Mouse (Mus musculus): Measurements from ENCODE around the gene Akap13. TPM values are rescaled to one million over a fixed set of nuclear protein-coding genes. Genes with fewer than 3 reads are reported as not detected.
A peak's percentile ranks its signal among the peaks of the same experiment; 100 is the strongest.
"Not testable (repeated sequence)": the region's sequence is repeated elsewhere in the genome, so short reads cannot be mapped to it uniquely, and the experiment has no call there.

Gene Akap13
- polyA plus RNA-seq, 1 experiment from 2014 or later: 52.9 TPM

DNA sequence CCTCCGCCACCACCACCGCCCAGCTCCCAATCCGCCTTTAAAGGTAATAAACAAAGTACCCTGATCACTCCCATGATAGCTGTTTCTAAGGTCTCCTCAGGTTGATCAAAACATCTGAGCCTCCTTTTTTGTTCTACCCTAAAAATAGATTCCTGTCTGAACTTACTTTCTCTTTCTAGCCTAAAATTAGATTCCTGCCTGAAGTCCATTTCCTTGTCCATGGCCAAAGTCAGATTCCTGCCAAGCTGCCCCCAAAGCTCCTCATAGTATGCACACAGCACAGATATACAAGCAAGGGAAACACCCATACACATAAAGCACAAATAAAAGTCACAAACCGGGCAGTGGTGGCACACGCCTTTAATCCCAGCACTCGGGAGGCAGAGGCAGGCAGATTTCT, 334.4 kb downstream of the Akap13 start:
- H3K9me3 ChIP-seq (ENCODE audit: low read length): no peaks in the 10 kb centered on the region
- no peaks in the 10 kb centered on the region for H3K36me3 ChIP-seq (ENCODE audit: insufficient read depth, low read length)
- ATAC-seq (no peak), DNase-seq (ENCODE audit: low spot score) (no peak)
- H3K27me3 ChIP-seq (replicated peaks; ENCODE audit: insufficient read depth, low read length): no peaks in the 10 kb centered on the region
- 92% methylated on average over 6 of the region's 6 CpGs for WGBS
- TF ChIP-seq CTCF (IDR thresholded peaks at IDR 0.05): no peak
- no peak for TF ChIP-seq EP300 (IDR thresholded peaks at IDR 0.05)
- H3K4me1 ChIP-seq (ENCODE audit: insufficient read depth, low read depth, low read length): no peaks in the 10 kb centered on the region
- H3K4me3 ChIP-seq (ENCODE audit: low read depth, low read length): no peak overlapping the region
- H3K27ac ChIP-seq (ENCODE audit: low read length): no peak overlapping the region
- H3K4me2 ChIP-seq (replicated peaks; ENCODE audit: low read depth, low read length): no peak overlapping the region
- H3K9ac ChIP-seq (replicated peaks; ENCODE audit: low read depth): no peak overlapping the region

DNA sequence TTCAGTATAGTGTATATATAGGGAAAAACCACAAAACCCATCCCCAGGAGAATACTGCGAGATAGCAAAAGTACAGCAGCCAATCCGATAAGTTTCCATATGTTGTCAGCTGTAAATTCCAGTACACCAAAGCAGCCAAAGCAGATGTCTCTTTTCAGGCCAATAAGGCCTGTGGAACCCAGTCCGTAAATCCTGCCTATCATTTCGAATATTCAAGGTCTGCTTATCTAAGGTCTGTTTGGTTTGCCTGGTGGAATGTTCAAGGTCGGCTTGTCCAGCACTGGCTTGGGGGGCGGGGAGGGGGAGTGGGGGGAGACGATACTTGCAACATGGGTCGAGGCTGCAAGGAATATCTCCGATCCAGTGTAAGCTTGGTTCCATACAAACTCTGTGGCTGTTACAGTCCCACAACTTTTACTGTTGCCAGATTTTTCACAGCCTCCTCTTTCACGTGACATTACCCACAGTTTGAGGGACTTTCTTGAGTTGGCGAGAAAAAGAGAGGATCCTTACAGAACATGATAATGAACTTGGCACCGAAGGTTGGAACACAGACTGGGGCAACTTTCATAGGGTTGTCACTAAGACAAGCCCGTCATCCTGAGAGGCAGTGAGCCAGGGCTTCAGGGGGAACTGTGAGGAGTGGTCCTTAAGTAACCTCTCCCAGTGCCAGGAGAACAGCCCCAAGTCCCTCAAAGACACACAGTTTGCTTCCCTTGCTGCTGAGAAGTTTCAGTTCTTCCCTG, 335.9 kb downstream of the Akap13 start:
- H3K4me2 ChIP-seq (replicated peaks; ENCODE audit: low read depth, low read length); ATAC-seq: not testable (repeated sequence)

DNA sequence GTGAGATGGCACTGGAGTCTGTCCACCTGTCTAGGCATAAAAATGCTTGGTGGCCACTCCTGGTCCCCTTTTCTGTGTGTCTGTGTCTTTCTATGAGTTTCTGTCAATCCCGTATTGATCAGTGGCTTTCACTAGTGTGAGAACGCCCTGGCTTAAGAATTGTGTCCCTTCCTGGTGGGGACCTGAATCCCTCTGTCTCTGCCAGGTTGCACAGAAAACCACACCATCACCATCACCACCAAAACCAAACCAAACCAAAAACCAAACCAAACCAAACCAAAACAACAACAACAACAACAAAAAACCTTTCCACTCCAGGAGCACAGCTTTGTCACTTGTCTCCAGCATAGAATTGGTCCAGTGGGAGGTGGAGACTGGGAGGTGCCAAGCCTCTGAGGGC, 337.8 kb downstream of the Akap13 start:
- ATAC-seq: no peak
- H3K9ac ChIP-seq (replicated peaks; ENCODE audit: low read depth): no peak overlapping the region
- WGBS: 70% methylated on average over 2 of the region's 2 CpGs

More for the DNA sequence above, 335.9 kb downstream of the Akap13 start:
- not testable (repeated sequence) for H3K9me3 ChIP-seq (ENCODE audit: low read length); H3K27me3 ChIP-seq (replicated peaks; ENCODE audit: insufficient read depth, low read length); H3K4me3 ChIP-seq (ENCODE audit: low read depth, low read length); H3K27ac ChIP-seq (ENCODE audit: low read length); DNase-seq (ENCODE audit: low spot score); H3K36me3 ChIP-seq (ENCODE audit: insufficient read depth, low read length); H3K9ac ChIP-seq (replicated peaks; ENCODE audit: low read depth); H3K4me1 ChIP-seq (ENCODE audit: insufficient read depth, low read depth, low read length)
- WGBS: 55% methylated on average over 12 of the region's 13 CpGs

DNA sequence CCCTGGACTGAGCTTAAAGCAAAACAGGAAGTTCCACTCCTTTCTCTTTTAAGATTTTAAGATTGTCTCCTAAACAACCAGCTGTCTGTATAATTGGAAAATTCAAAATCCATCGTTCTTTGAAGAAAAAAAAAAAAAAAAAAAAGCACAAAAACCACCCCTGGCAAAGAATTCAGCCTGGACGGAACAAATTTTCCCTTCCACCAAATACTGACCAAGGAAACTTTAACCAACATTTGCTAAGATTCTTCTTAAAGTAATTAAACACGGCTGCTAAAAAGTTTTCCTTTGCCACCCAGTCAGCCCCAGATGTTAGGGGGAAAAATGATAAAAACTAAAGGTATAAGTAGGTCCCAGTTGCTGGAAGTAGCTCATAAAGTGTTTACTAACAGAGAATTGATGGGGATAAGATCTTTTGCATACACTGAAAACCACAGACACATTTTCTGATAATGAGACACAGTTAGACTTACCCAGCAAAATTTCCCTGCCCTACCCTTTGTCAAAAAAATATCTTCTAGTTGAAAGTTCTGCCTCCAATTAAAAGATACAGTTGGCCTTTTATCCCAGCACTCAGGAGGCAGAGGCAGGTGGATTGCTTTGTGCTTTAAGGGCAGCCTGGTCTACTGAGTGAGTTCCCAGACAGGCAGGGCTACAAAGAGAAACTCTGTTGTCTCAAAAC, 338.5 kb downstream of the Akap13 start:
- DNase-seq (ENCODE audit: low spot score): no peak
- H3K27me3 ChIP-seq (replicated peaks; ENCODE audit: insufficient read depth, low read length): no peaks in the 10 kb centered on the region
- H3K4me2 ChIP-seq (replicated peaks; ENCODE audit: low read depth, low read length): no peak overlapping the region
- H3K4me1 ChIP-seq (ENCODE audit: insufficient read depth, low read depth, low read length): no peaks in the 10 kb centered on the region
- H3K9ac ChIP-seq (replicated peaks; ENCODE audit: low read depth): no peak overlapping the region
- no peak overlapping the region for H3K4me3 ChIP-seq (ENCODE audit: low read depth, low read length)
- H3K9me3 ChIP-seq (ENCODE audit: low read length): no peaks in the 10 kb centered on the region
- no peak for ATAC-seq
- TF ChIP-seq CTCF (IDR thresholded peaks at IDR 0.05) (no peak), EP300 (IDR thresholded peaks at IDR 0.05) (no peak)
- 29% methylated on average over 3 of the region's 3 CpGs for WGBS
- H3K36me3 ChIP-seq (ENCODE audit: insufficient read depth, low read length): no peaks in the 10 kb centered on the region
- no peak overlapping the region for H3K27ac ChIP-seq (ENCODE audit: low read length)

More for the DNA sequence above, 337.8 kb downstream of the Akap13 start:
- Histone ChIP-seq H3K36me3 (ENCODE audit: insufficient read depth, low read length) (no peaks in the 10 kb centered on the region), H3K4me3 (ENCODE audit: low read depth, low read length) (no peak overlapping the region), H3K4me1 (ENCODE audit: insufficient read depth, low read depth, low read length) (no peaks in the 10 kb centered on the region), H3K9me3 (ENCODE audit: low read length) (no peaks in the 10 kb centered on the region), H3K4me2 (replicated peaks; ENCODE audit: low read depth, low read length) (no peak overlapping the region), H3K27me3 (replicated peaks; ENCODE audit: insufficient read depth, low read length) (no peaks in the 10 kb centered on the region), H3K27ac (ENCODE audit: low read length) (no peak overlapping the region)
- TF ChIP-seq EP300 (IDR thresholded peaks at IDR 0.05) (no peak), CTCF (IDR thresholded peaks at IDR 0.05) (no peak)
- no peak for DNase-seq (ENCODE audit: low spot score)

DNA sequence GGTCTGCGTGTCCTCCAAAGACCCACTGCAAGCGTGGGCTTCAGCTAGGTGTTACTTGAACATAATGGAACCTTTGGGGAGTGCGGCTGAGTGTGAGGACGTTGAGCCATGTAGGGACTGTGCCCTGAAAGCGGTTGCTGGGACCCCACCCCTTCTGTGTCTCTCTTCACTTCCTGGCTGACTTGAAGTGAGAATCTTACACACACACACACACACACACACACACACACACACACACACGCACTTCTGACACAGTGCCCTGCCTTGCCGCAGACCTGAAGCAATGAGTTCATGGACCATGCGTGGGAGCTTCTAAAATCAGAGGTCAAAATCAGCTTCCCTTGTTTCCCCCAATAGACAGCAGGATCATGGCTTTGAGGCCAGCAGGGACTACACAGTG, 339.8 kb downstream of the Akap13 start:
- DNase-seq (ENCODE audit: low spot score): no peak
- no peaks in the 10 kb centered on the region for H3K9me3 ChIP-seq (ENCODE audit: low read length)
- H3K36me3 ChIP-seq (ENCODE audit: insufficient read depth, low read length): no peaks in the 10 kb centered on the region
- ATAC-seq: no peak
- H3K27me3 ChIP-seq (replicated peaks; ENCODE audit: insufficient read depth, low read length): no peaks in the 10 kb centered on the region
- 77% methylated on average over 8 of the region's 8 CpGs for WGBS
- TF ChIP-seq CTCF (IDR thresholded peaks at IDR 0.05) (no peak), EP300 (IDR thresholded peaks at IDR 0.05) (no peak)
- no peak overlapping the region for H3K9ac ChIP-seq (replicated peaks; ENCODE audit: low read depth)
- H3K4me3 ChIP-seq (ENCODE audit: low read depth, low read length): no peak overlapping the region
- H3K4me2 ChIP-seq (replicated peaks; ENCODE audit: low read depth, low read length): no peak overlapping the region
- no peaks in the 10 kb centered on the region for H3K4me1 ChIP-seq (ENCODE audit: insufficient read depth, low read depth, low read length)
- H3K27ac ChIP-seq (ENCODE audit: low read length): no peak overlapping the region

DNA sequence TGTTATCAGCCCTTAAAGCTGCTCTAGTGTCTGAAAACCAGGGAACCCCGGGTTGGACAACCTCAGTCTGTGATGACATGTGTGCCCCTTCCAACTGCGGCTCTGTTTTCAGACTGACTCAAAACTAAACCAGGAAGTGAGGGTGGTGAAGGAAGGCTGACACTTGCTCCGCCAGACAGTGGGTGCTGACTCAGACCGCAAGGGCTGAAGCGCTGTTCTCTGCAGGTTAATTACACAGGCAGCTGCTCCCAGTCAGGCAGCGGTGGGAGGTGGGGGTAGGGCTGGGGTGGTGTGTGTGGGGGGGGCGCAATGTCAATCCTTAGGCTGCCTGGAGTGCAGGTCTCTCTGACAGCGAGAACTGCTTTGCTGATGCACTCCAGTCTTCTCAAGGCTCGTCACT, 341.1 kb downstream of the Akap13 start:
- H3K36me3 ChIP-seq (ENCODE audit: insufficient read depth, low read length): no peaks in the 10 kb centered on the region
- DNase-seq (ENCODE audit: low spot score) (peak; percentile 32), ATAC-seq (peak; percentile 33; the same call in 1 of the 2 replicates)
- H3K4me2 ChIP-seq (replicated peaks; ENCODE audit: low read depth, low read length): no peak overlapping the region
- 20% methylated on average over 9 of the region's 9 CpGs for WGBS
- no peaks in the 10 kb centered on the region for H3K9me3 ChIP-seq (ENCODE audit: low read length)
- TF ChIP-seq EP300 (IDR thresholded peaks at IDR 0.05): no peak
- no peak for TF ChIP-seq CTCF (IDR thresholded peaks at IDR 0.05)
- H3K4me3 ChIP-seq (ENCODE audit: low read depth, low read length): no peak overlapping the region
- H3K27me3 ChIP-seq (replicated peaks; ENCODE audit: insufficient read depth, low read length): no peaks in the 10 kb centered on the region
- no peak overlapping the region for H3K9ac ChIP-seq (replicated peaks; ENCODE audit: low read depth)
- H3K27ac ChIP-seq (ENCODE audit: low read length): no peak overlapping the region
- H3K4me1 ChIP-seq (ENCODE audit: insufficient read depth, low read depth, low read length): no peaks in the 10 kb centered on the region

Data from lung, postnatal 0 days (tissue).